Mouse (Mus musculus) heart, embryonic 14.5 days (tissue): ENCODE measurements at regions not wholly inside any gene's neighbourhood (a gene's known extent, or its start where the extent isn't known, plus 50 kb on each side); places are given as distances from the start of the nearest gene placed in this dataset.

Experiments used
- ATAC-seq: fragments of 200-750 bp; cut with Nextera tagmentation; 2 replicates; pipeline ENCODE4 v1.8.0; 2017; ENCODE audit warnings: low read depth, moderate TSS enrichment; ENCODE audit not compliant: insufficient number of reproducible peaks, insufficient read depth, low FRiP score
- H3K27ac ChIP-seq, 2 experiments: fragments of 200-500 bp in 1 of 2; fragments of 300-500 bp in 1 of 2; sonication (generic) in 1 of 2; replicated peaks in 1 of 2; 2 replicates each; pipeline ENCODE4 v1.5.1; 2012 to 2014; ENCODE audit warnings: low read depth in 2 of 2, low read length in 2 of 2, control low read depth in 1 of 2, mild to moderate bottlenecking in 1 of 2, mixed read lengths in 1 of 2; ENCODE audit not compliant: control insufficient read depth in 1 of 2, insufficient read depth in 1 of 2
- H3K27me3 ChIP-seq: fragments of 300-500 bp; sonication (generic); 2 replicates; pipeline ENCODE4 v1.6.1; 2014; ENCODE audit warnings: mild to moderate bottlenecking, low read length, control low read depth; ENCODE audit not compliant: control insufficient read depth, insufficient read depth
- H3K36me3 ChIP-seq: fragments of 300-500 bp; sonication (generic); 2 replicates; pipeline ENCODE4 v1.6.1; 2014; ENCODE audit warnings: mild to moderate bottlenecking, control low read depth, low read length, mixed read lengths; ENCODE audit not compliant: control insufficient read depth, insufficient read depth
- H3K4me1 ChIP-seq, 2 experiments: fragments of 200-500 bp in 1 of 2; fragments of 300-500 bp in 1 of 2; sonication (generic) in 1 of 2; 2 replicates each; pipeline ENCODE4 v1.6.1; 2012 to 2014; ENCODE audit warnings: low read length in 2 of 2, control low read depth in 1 of 2, mixed read lengths in 1 of 2; ENCODE audit not compliant: control insufficient read depth in 2 of 2, insufficient read depth in 2 of 2
- H3K4me2 ChIP-seq: fragments of 300-500 bp; sonication (generic); 2 replicates; pipeline ENCODE4 v1.6.1; 2014; ENCODE audit warnings: mild to moderate bottlenecking, low read length
- H3K4me3 ChIP-seq, 2 experiments: fragments of 200-500 bp in 1 of 2; fragments of 300-500 bp in 1 of 2; sonication (generic) in 1 of 2; 2 replicates each; pipeline ENCODE4 v1.5.1; 2012 to 2014; ENCODE audit warnings: low read length in 2 of 2, mild to moderate bottlenecking in 2 of 2, control low read depth in 1 of 2, low read depth in 1 of 2, moderate library complexity in 1 of 2; ENCODE audit not compliant: control insufficient read depth in 1 of 2, insufficient read depth in 1 of 2
- H3K9ac ChIP-seq: fragments of 300-500 bp; sonication (generic); 2 replicates; pipeline ENCODE4 v1.6.1; 2014; ENCODE audit warnings: mild to moderate bottlenecking, low read length
- H3K9me3 ChIP-seq: fragments of 300-500 bp; sonication (generic); 2 replicates; pipeline ENCODE4 v1.6.1; 2016; ENCODE audit warnings: low read length, control low read depth; ENCODE audit not compliant: control insufficient read depth
- WGBS: fragments of 180-500 bp; shearing (Covaris S2); extraction: QIAGEN DNeasy Blood & Tissue Kit; methylation state at CpG from one replicate; pipeline ENCODE4 v1.1.7; 2014; 5-methylcytosine and 5-hydroxymethylcytosine counted together

DNA sequence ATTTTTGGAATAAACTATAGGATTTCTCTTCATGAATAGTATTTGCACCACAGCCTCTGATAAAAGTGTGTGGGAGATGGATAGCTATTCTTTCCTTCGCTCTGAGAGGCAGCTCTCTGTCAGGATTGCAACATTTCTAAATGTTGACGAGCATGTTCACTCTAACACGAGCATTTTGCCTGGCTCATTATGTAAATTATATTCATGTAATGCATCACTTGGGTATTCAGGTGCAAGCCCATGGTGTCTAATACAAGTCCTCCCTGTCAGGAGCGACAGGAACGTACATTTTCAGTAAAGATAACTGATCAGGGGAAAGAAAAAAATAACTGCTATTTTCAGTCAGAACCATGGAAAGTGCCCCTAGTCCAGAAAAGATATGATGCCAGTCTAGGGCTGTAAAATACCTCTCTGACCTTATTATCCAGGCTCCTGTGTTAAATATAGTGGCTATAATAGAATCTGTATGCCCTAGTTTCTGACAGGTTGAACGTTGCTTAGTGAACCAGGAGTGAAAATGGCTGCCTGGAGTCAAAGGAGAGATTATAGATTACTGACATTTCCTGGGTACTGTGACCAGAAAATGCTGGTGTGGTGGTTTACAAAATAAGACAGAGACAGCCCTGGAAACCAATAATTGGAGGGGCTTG, 523.6 kb downstream of the Meis1 start:
- no peaks in the 10 kb centered on the region for H3K9me3 ChIP-seq
- 71% methylated on average over 6 of the region's 6 CpGs for WGBS

DNA sequence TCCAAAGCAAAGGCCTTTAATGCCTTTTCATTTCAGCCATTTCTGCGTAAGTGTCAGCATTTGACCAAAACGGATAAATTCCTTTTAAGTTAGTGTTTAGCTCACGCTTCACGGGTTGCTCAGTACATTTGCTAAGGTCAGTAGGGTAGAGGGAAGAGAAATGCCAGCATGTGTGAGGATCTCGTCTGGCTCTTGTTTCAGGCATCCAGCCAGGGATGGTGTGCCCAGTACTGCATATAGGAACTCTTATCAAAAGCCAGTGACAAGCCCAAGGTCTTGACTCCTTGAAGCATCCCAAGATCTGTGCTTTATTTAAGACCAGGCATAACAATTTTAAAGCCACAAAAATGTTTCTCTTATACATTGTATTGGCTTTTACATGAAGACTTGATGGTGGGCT, 524.8 kb downstream of the Meis1 start:
- 75% methylated on average over 5 of the region's 5 CpGs for WGBS
- H3K4me1 ChIP-seq: no peaks in the 10 kb centered on the region
- H3K36me3 ChIP-seq: no peaks in the 10 kb centered on the region
- H3K9ac ChIP-seq: no peak overlapping the region
- ATAC-seq: no peak
- no peak overlapping the region for H3K4me2 ChIP-seq
- H3K27me3 ChIP-seq: no peaks in the 10 kb centered on the region
- H3K9me3 ChIP-seq: no peaks in the 10 kb centered on the region
- H3K4me3 ChIP-seq: no peak overlapping the region
- no peak overlapping the region for H3K27ac ChIP-seq

More for the DNA sequence above, 523.6 kb downstream of the Meis1 start:
- H3K36me3 ChIP-seq: no peaks in the 10 kb centered on the region
- H3K4me2 ChIP-seq: no peak overlapping the region
- H3K4me1 ChIP-seq: no peaks in the 10 kb centered on the region
- no peaks in the 10 kb centered on the region for H3K27me3 ChIP-seq
- H3K9ac ChIP-seq: no peak overlapping the region
- no peak overlapping the region for H3K27ac ChIP-seq
- ATAC-seq: no peak
- no peak overlapping the region for H3K4me3 ChIP-seq

DNA sequence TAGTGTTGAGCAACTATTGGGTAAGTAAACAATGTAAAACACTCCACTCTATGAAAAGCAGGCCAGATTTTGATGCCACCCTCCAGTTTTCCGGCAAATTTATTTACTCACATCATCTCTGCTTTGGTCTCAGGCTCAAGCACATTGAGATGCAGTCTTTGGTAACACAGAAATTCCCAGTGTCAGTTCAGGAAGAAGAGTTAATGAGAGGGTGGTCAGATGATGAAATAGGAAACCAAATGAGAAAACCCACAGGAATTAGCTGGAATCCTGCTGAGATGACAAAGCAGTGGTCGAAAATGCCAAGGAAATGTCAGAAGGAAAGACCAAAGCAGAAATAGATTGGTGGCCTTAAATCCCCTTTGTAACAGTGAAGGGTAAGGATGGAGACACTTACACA, 525.7 kb downstream of the Meis1 start:
- no peak overlapping the region for H3K27ac ChIP-seq
- H3K27me3 ChIP-seq: no peaks in the 10 kb centered on the region
- no peaks in the 10 kb centered on the region for H3K36me3 ChIP-seq
- no peak overlapping the region for H3K4me2 ChIP-seq
- no peak overlapping the region for H3K9ac ChIP-seq
- ATAC-seq: no peak
- WGBS: 48% methylated on average over 2 of the region's 2 CpGs
- H3K4me1 ChIP-seq: no peaks in the 10 kb centered on the region
- H3K9me3 ChIP-seq: no peaks in the 10 kb centered on the region
- no peak overlapping the region for H3K4me3 ChIP-seq

DNA sequence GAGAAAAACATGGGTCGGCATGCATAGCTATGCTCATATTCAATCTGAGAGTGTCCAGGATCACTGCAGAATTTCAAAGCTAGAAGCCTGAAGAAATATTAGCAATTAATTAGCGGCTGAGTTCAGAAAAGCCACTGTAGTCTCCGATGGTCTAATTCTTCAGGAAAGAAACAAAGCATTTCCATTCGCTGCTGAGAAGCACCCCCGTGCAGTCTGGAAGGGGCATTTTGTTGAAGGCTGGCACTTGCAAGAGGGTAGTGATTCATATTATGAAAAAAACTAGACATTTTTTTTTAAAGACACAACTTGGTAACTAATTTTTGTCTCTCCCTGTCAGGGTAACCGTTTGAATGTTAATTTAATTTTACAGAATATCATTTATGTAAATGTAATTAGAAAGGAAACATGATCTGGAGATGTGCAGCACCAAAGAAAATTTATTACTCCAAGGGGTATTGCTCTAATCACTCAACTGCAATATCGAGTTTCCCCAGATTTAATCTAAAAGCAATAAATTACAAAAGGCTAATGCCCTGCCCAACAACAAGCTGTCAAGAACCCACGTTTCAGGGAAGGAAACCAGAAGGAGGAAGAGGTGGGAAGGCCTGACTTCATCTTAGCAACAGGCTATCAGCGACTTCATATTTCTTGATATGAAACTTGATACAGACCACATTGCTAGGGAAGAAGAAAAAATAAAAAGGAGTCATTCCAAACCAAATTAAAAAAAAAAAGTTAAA, 529.1 kb downstream of the Meis1 start:
- no peak overlapping the region for H3K4me2 ChIP-seq
- no peak overlapping the region for H3K4me3 ChIP-seq
- no peak overlapping the region for H3K9ac ChIP-seq
- H3K27ac ChIP-seq: no peak overlapping the region
- WGBS: 77% methylated on average over 9 of the region's 9 CpGs
- no peaks in the 10 kb centered on the region for H3K36me3 ChIP-seq
- H3K9me3 ChIP-seq: no peaks in the 10 kb centered on the region
- no peaks in the 10 kb centered on the region for H3K4me1 ChIP-seq
- H3K27me3 ChIP-seq: no peaks in the 10 kb centered on the region
- no peak for ATAC-seq

DNA sequence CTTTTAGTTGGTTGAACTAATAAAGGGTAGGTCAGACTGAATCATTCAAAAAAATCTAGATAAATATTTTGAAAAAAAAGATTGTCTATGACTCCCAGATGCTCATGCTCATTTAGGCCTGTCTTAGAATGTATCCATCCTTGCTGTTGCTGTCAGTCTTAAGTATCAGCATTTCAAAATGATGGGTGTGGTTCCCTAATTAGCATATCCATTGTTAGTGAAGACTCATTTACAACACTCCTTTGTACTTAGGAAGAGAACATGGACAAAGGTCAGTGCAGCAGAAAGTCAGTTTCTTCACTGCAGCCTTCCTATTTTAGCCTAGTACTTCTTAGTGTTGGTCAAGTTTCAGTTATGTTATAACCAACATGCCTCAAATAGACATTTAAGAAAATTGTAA, 525.2 kb upstream of the Etaa1 start:
- Histone ChIP-seq H3K4me2 (no peak overlapping the region), H3K36me3 (no peaks in the 10 kb centered on the region), H3K9me3 (no peaks in the 10 kb centered on the region), H3K4me1 (no peaks in the 10 kb centered on the region), H3K27me3 (no peaks in the 10 kb centered on the region), H3K27ac (no peak overlapping the region), H3K4me3 (no peak overlapping the region), H3K9ac (no peak overlapping the region)
- ATAC-seq: no peak

DNA sequence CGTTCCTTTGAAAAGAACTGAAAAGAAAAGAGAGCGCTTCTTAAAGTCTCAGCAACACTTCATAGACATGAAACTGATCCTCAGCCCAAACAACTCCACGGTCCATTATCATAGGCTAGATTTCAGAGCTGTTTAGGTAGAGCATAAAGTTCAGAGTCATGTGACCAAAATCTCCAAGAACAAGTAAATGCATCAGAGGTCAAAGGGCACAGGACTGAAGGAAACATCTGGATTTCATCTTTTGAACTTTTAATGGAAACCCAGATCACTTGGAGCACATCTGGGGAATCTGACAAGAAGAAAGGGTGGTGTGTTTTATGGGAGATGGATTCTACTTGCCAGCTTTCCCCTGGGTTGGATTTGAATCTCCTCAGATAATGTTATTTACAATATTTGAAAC, 497.6 kb upstream of the Etaa1 start:
- no peaks in the 10 kb centered on the region for H3K27me3 ChIP-seq
- WGBS: 46% methylated on average over 3 of the region's 3 CpGs
- ATAC-seq: no peak
- no peak overlapping the region for H3K27ac ChIP-seq
- no peaks in the 10 kb centered on the region for H3K4me1 ChIP-seq
- no peaks in the 10 kb centered on the region for H3K9me3 ChIP-seq
- H3K36me3 ChIP-seq: no peaks in the 10 kb centered on the region
- no peak overlapping the region for H3K9ac ChIP-seq
- no peak overlapping the region for H3K4me3 ChIP-seq
- no peak overlapping the region for H3K4me2 ChIP-seq

DNA sequence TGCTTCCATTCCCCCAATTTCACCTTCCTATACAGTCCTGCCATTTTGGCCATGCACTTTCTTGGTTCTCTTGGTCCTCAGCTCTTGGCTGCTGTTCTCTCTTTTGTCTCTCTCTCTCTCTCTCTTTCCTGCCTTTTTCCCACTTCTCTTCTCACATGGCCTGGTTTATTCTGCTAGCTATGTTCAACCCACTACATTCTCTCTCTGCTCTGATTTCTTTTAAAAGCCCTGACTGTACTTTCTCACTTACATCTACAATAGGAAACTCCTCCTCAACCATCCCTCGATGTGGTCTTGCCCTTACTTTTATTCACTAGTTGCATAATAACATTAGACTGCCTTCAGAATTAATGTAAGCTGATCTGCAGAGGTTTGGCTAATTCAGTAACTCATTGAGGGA, 495.2 kb upstream of the Etaa1 start:
- ATAC-seq: no peak
- Histone ChIP-seq H3K36me3 (no peaks in the 10 kb centered on the region), H3K4me3 (no peak overlapping the region), H3K4me1 (no peaks in the 10 kb centered on the region), H3K9me3 (no peaks in the 10 kb centered on the region), H3K27ac (no peak overlapping the region), H3K27me3 (no peaks in the 10 kb centered on the region), H3K9ac (no peak overlapping the region), H3K4me2 (no peak overlapping the region)
- 89% methylated on average over 1 of the region's 1 CpGs for WGBS

DNA sequence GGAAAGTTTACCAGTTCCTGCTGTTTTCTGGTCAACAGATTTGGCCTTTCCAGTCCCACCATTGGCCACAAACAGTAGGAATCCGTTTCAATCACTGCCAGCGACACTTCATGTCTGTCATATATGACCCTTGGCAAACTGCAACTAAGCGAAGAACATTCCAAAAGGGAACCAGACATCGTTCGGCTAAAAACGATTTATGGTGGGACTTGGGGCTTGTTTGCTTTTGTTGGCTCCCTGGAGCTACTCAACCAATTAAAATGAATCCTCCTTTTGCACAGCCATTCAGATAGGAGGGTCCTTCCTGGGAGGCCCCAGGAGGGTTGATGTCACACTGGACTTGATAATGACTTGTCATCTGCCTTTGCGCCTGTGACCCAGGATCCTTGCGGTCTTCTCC, 490.9 kb upstream of the Etaa1 start:
- Histone ChIP-seq H3K4me3 (no peak overlapping the region), H3K36me3 (no peaks in the 10 kb centered on the region), H3K9me3 (no peaks in the 10 kb centered on the region), H3K4me1 (no peaks in the 10 kb centered on the region), H3K4me2 (no peak overlapping the region), H3K9ac (no peak overlapping the region), H3K27ac (no peak overlapping the region), H3K27me3 (no peaks in the 10 kb centered on the region)
- no peak for ATAC-seq
- 73% methylated on average over 8 of the region's 8 CpGs for WGBS
